ENCODE assay signal across 19 mouse cellular contexts in the genomic region with DNA sequence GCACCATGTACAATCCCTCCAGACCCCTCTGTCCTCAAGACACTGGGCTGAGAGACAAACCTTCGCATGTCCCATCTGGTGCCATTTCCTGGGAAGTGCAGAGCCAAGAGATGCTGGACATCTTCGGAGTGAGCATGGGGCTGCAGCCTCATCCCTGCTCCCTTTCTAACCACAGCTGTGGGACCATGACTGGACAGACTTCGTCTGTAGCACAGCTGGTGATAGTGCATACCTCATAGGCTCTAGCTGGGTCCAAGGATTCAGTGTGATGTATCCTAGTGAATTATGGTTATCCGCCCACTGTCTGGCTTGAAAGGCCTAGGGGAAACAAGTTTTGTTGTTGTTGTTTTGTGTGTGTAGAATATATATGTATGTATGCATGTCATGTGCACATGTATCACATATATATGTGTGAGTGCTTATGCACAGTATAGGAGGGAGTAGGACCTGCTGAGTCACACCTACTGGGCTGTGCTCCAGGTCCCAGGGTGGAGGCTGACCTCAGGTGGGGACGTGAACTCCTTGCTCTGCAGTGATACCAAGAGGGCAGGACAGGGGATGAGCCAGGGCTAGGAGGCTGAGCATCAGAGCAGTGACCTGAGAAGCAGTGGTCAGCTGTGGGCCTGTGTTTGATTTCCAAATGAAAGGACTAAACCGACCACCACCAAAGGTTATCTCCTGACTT. TPM values are rescaled to one million over a fixed set of nuclear protein-coding genes. Genes with fewer than 3 reads are reported as not detected.
DNase-seq lines count a peak whose midpoint lies in the region; ATAC-seq and TF ChIP-seq lines count a peak whose summit lies in the region.
"Had no signal": no experiment of that assay in that cellular context is flagged by ENCODE, and none has a peak within 500 bp of the region (broad histone marks: within the 10 kb centered on the region; RNA-seq: fewer than 3 reads in every experiment).

No protein-coding gene starts in this region.

- H3K27me3 ChIP-seq in heart, adult 2 months (ENCODE audit: control insufficient read depth, insufficient read depth, low read length): no peaks in the 10 kb centered on the region
- H3K27me3 ChIP-seq: heart, embryonic 12.5 days; limb, embryonic 15.5 days; midbrain, embryonic 13.5 days had no signal

- H3K4me1 ChIP-seq in heart, adult 2 months (ENCODE audit: control insufficient read depth, insufficient read depth, low read length): no peaks in the 10 kb centered on the region
- H3K4me1 ChIP-seq: heart, embryonic 12.5 days; limb, embryonic 15.5 days; midbrain, embryonic 13.5 days had no signal

- no peak for TF ChIP-seq EP300 in heart, adult 2 months (IDR thresholded peaks at IDR 0.05; ENCODE audit: insufficient read depth, low read depth, low read length)

- H3K9ac ChIP-seq in heart, adult 2 months (ENCODE audit: low read depth, low read length): no peak overlapping the region
- H3K9ac ChIP-seq: heart, embryonic 12.5 days; limb, embryonic 15.5 days; midbrain, embryonic 13.5 days had no signal

- TF ChIP-seq CTCF in heart, adult 2 months (IDR thresholded peaks at IDR 0.05): no peak

- intact Hi-C loops in heart, adult 2 months (cut with DNase I): no loop called here
- intact Hi-C loops in heart, postnatal 25 days (cut with DNase I): no loop called here

- 67% methylated on average over 6 of the region's 6 CpGs for WGBS in heart, adult 2 months

- DNase-seq in spleen, adult 12 weeks (ENCODE audit: low spot score): peak; percentile 76
- DNase-seq in spleen, adult 18-20 months: no peak
- DNase-seq in liver: peak; percentile 63
- DNase-seq in heart, adult 2 months: no peak
- DNase-seq in heart, postnatal 25 days (ENCODE audit: low spot score): no peak
- DNase-seq in cerebellum, postnatal 14 days: no peak
- no peak for DNase-seq in testis, postnatal 14 days (ENCODE audit: low spot score)
- DNase-seq: adrenal gland, adult 2 months; cerebellum, adult 2 months; kidney, postnatal 14 days; lung, postnatal 14 days; right cerebral cortex, postnatal 14 days had no signal

- no peaks in the 10 kb centered on the region for H3K79me2 ChIP-seq in heart, adult 2 months (replicated peaks; ENCODE audit: control insufficient read depth, insufficient read depth, low read length)

- no peak overlapping the region for H3K4me3 ChIP-seq in heart, adult 2 months
- H3K4me3 ChIP-seq: heart, embryonic 12.5 days; limb, embryonic 15.5 days; midbrain, embryonic 13.5 days had no signal

- H3K27ac ChIP-seq in heart, adult 2 months: no peak overlapping the region
- H3K27ac ChIP-seq: limb, embryonic 15.5 days; midbrain, embryonic 13.5 days had no signal

- no peaks in the 10 kb centered on the region for H3K36me3 ChIP-seq in heart, adult 2 months (ENCODE audit: control insufficient read depth, insufficient read depth, low read length)
- H3K36me3 ChIP-seq: limb, embryonic 15.5 days; midbrain, embryonic 13.5 days had no signal

- no peak for TF ChIP-seq POLR2A in heart, adult 2 months (IDR thresholded peaks at IDR 0.05; ENCODE audit: insufficient read depth, low read depth, low read length)

- ATAC-seq in megakaryocyte-erythroid progenitor cell, adult 5-6 weeks (replicated peaks; ENCODE audit: low FRiP score, low TSS enrichment, poor library complexity, severe bottlenecking): peak; percentile 68
- ATAC-seq: midbrain, embryonic 13.5 days had no signal

RNA-seq across cellular contexts. Expression of a gene that starts 3.3 kb away (rescaled TPM):
- 1.5 and 2.1 TPM in 2 replicates for total RNA-seq in megakaryocyte-erythroid progenitor cell, adult 5-6 weeks (2014; fragmentation: Nextera tagmentation)
- total RNA-seq in megakaryocyte-erythroid progenitor cell, adult 5-6 weeks (2017): not detected in 2 replicates
- total RNA-seq in heart, adult 2 months (2021): not detected
- polyA plus RNA-seq in heart, adult 2 months (2012; rRNA removed): not detected in 2 replicates
- total RNA-seq in heart, postnatal 25 days (2021): not detected
- total RNA-seq: adrenal gland, adult 2 months; hematopoietic stem cell, adult 5-6 weeks; left cerebral cortex, postnatal 14 days had no signal

RNA-seq across cellular contexts. Expression of a gene that starts 8.1 kb away (rescaled TPM):
- 3.5 and 5.7 TPM in 2 replicates for total RNA-seq in megakaryocyte-erythroid progenitor cell, adult 5-6 weeks (2014; fragmentation: Nextera tagmentation)
- 0.95 and 1.6 TPM in 2 replicates for total RNA-seq in megakaryocyte-erythroid progenitor cell, adult 5-6 weeks (2017)
- total RNA-seq in heart, adult 2 months (2021): not detected
- not detected in 2 replicates for polyA plus RNA-seq in heart, adult 2 months (2012; rRNA removed)
- total RNA-seq in heart, postnatal 25 days (2021): not detected
- total RNA-seq: adrenal gland, adult 2 months; left cerebral cortex, postnatal 14 days had no signal
- polyA plus RNA-seq: adrenal gland, adult 2 months; cerebellum, adult 2 months; heart, embryonic 12.5 days; limb, embryonic 15.5 days; midbrain, embryonic 13.5 days; neural tube, embryonic 11.5 days had no signal

RNA-seq across cellular contexts. Expression of a gene that starts 16.1 kb away (rescaled TPM):
- total RNA-seq in megakaryocyte-erythroid progenitor cell, adult 5-6 weeks (2014; fragmentation: Nextera tagmentation): 18.8 and 20.9 TPM in 2 replicates
- 7.7 and 9.3 TPM in 2 replicates for total RNA-seq in megakaryocyte-erythroid progenitor cell, adult 5-6 weeks (2017)
- 10 to 100 TPM in 1 of 2 experiments, 1 to 10 TPM in 1; 8.7 to 10.3 TPM for total RNA-seq in heart, adult 2 months (2021)
- polyA plus RNA-seq in heart, adult 2 months (2012; rRNA removed): 13.1 and 15.4 TPM in 2 replicates
- total RNA-seq in heart, postnatal 25 days (2021): 1 to 10 TPM; 7.9 to 8.5 TPM

RNA-seq across cellular contexts. Expression of a gene that starts 17.5 kb away (rescaled TPM):
- total RNA-seq in megakaryocyte-erythroid progenitor cell, adult 5-6 weeks (2014; fragmentation: Nextera tagmentation): 47.6 and 48.9 TPM in 2 replicates
- 25.2 and 25.9 TPM in 2 replicates for total RNA-seq in megakaryocyte-erythroid progenitor cell, adult 5-6 weeks (2017)
- not detected for total RNA-seq in heart, adult 2 months (2021)
- 0.09 and 0.27 TPM in 2 replicates for polyA plus RNA-seq in heart, adult 2 months (2012; rRNA removed)
- under 1 TPM; 0.21 to 0.42 TPM for total RNA-seq in heart, postnatal 25 days (2021)

RNA-seq across cellular contexts. Expression of a gene that starts 17.6 kb away (rescaled TPM):
- 20.4 and 38.0 TPM in 2 replicates for total RNA-seq in megakaryocyte-erythroid progenitor cell, adult 5-6 weeks (2014; fragmentation: Nextera tagmentation)
- total RNA-seq in megakaryocyte-erythroid progenitor cell, adult 5-6 weeks (2017): 34.2 and 34.8 TPM in 2 replicates
- 10 to 100 TPM; 13.8 to 15.6 TPM for total RNA-seq in heart, adult 2 months (2021)
- polyA plus RNA-seq in heart, adult 2 months (2012; rRNA removed): 47.5 and 50.7 TPM in 2 replicates
- total RNA-seq in heart, postnatal 25 days (2021): 10 to 100 TPM; 16.4 to 19.4 TPM

Comparison
In these comparisons a context has a peak if more than half of its experiments do, and no peak if none do; other contexts are left out.
1. DNase-seq: peak in spleen, adult 12 weeks (single experiment) and liver (single experiment); none in spleen, adult 18-20 months (0 of 2), heart, adult 2 months (0 of 2), heart, postnatal 25 days (single experiment), cerebellum, postnatal 14 days (0 of 2) and testis, postnatal 14 days (single experiment).